Mouse (Mus musculus): Measurements from ENCODE around the gene Olfr1019.

Gene Olfr1019

DNA sequence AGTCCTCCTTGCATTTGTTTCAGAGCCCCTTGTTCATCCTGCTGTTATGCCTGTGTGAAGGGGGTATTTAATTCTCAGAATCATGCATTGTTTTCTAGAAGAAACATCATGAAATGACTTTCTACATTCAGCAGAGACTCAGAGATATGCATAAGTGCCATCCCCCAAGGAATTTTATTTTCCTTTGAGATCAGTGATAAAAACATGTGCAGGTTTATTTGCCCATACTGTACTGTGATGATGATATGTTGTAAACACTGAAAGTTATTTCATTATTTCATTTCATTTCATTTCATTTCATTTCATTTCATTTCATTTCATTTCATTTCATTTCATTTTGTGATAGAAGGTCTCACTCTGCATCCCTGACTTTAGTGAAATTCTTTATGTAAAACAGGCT, at the start of gene Olfr1019:
Gene Olfr1019, minus strand, starts transcription at position 101 of the 400 bp plus-strand sequence.
- DNase-seq (ENCODE audit: low spot score), result no peak

DNA sequence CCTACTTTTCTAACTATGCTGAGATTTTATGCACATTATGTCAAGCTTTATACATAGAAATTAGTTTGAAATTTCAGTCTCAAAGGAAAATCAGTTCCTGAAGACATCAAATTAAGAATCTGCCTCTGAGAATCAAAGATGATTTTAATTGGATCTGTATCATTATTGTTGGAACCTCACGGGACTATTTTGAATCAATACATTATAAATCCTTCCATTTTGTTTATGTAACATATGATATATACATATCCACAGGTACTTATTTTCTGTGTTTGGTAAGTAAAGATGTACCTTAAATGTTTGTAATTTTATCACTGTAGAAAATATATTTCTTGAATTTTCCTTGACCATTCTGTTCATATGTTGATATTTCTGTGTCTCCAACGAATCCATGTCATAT, 40.1 kb upstream of the Olfr1019 start, which contains the start of gene Olfr1023:
Gene Olfr1023, plus strand, starts transcription at position 301 of the 400 bp plus-strand sequence.
- DNase-seq (ENCODE audit: low spot score), result no peak

DNA sequence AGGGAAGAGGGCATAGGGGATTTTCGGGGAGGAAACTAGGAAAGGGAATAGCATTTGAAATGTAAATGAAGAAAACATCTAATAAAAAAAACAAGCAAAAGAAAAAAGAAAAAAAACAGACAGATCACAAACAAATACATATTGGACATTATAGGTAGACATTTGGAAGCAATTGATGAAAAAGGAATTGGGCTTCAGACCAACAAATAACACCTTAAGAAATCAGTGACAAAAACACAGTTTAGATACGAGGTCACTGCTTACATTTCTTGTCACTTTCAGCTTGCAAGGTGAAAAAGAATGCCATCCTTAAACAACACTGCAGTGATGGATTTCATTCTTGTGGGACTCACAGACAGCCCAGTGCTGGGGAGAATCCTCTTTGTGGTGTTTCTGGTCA, 23.0 kb upstream of the Olfr1019 start, which contains the start of gene Olfr1022:
Gene Olfr1022, plus strand, starts transcription at position 301 of the 400 bp plus-strand sequence.
- no peak for DNase-seq (ENCODE audit: low spot score)

DNA sequence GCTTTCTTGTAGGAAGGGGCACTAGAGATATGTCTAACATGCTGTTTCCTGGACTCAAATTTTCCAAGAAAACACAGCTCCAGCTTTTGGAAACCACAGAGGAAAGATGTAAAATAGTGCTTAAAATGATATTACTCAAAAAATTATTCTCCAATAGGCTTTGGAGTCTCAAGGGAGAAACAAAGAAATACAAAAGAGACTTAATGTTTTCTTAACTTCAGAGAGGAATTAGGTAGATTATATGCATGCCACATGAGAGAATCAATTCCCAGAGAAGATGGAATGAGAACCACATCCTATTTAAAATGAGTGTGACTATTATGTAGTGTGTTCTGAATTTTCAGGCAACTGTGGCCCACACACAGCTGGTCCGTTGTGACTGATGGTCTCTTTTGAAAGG, 1.4 kb upstream of the Olfr1019 start, which contains the start of gene Olfr1020:
Gene Olfr1020, plus strand, starts transcription at position 301 of the 400 bp plus-strand sequence.
- no peak for DNase-seq (ENCODE audit: low spot score)

DNA sequence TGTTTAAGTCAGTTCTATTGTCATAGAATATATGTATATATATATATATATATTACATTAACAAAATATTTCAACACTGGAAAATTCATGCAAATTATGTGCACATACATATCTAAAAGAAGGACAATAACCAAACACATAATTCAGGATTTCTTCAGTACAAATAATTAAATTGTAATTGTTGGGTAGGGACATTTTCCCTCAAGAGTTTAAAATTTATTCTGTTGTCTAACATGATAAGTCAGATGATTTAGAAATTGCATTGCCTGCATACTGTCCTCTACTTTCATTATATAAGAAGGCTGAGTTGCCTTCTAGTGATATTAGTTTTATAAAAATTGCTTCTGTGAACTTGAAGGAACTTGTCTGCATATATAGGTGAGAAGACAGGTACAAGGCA, 27.1 kb downstream of the Olfr1019 start, which contains the start of gene Olfr1018:
Gene Olfr1018, plus strand, starts transcription at position 301 of the 400 bp plus-strand sequence.
- no peak for DNase-seq (ENCODE audit: low spot score)

DNA sequence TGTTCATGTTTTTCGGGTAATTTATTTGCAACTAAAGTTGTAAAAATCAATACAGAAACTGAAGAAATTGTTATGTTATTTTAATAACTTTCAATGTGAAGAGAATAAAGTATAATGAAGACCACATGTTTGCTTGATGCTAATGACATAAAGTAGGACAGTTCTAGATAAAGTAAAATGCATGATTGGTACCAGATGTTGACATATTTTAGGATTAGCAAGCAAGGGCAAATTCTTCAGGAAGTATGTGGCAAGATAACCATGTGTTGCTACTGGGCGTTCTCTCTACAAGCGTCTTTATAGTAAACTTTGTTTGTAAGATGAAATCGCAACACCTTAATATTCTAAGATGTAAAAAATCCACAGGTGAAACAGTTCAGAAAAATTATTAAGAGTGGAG, 40.8 kb downstream of the Olfr1019 start:
- DNase-seq (ENCODE audit: low spot score), result no peak

DNA sequence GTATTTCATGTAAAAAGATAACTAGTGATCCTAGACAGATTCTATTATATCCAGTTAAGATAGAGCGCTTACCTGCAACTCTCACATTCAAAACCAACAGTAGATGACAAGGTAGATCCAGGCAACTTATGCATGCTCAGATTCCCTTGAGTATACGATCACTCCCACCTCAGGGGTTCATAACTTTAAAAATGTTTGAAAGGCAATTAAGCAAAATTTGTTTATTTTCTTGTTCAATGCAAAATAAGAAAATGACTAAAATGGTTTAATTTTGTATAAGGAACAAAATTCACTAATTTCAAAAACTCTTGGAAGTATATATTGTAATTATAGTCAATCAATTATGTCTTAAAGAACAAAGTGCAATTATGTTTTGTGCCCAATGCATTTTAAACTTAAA, 42.8 kb downstream of the Olfr1019 start, which contains the start of gene Olfr1016:
Gene Olfr1016, minus strand, starts transcription at position 101 of the 400 bp plus-strand sequence.
- no peak for DNase-seq (ENCODE audit: low spot score)

DNA sequence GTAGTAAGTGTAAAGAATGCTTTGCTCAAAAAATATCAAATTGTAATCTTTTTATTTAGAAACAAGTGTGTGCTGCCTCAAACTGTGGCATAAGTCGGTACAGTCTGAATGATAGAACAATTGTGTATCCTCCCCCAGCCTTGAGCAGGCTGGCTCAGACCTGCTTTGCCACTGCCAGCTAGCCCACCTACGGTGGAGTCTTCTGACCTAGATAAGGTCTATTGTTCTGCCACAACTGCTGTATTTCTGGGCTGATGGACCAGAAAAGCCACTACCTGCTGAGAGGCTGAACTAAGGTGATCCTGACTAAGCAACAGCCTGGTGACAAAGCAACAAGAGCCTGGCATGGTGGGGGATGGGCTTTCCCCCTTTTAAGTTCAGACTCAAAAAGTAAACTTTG, 53.0 kb downstream of the Olfr1019 start:
- no peak for DNase-seq (ENCODE audit: low spot score)

Measured in c-Kit-positive CD71-positive TER-119-positive erythroid progenitor cells, embryonic 14.5 days (primary cell).